Mouse (Mus musculus) hindbrain, embryonic 13.5 days (tissue): ENCODE measurements at regions not wholly inside any gene's neighbourhood (a gene's known extent, or its start where the extent isn't known, plus 50 kb on each side); places are given as distances from the start of the nearest gene placed in this dataset.
"Not testable (repeated sequence)": the region's sequence is repeated elsewhere in the genome, so short reads cannot be mapped to it uniquely, and the experiment has no call there.

Experiments
- ATAC-seq: fragments of 200-750 bp; cut with Nextera tagmentation; 2 replicates; pipeline ENCODE4 v1.8.0; 2017; ENCODE audit warnings: moderate TSS enrichment; ENCODE audit not compliant: low FRiP score
- H3K27ac ChIP-seq: fragments of 300-500 bp; sonication (generic); 2 replicates; pipeline ENCODE4 v1.5.1; 2015; ENCODE audit warnings: inconsistent platforms, mild to moderate bottlenecking, moderate library complexity
- H3K27me3 ChIP-seq: fragments of 300-500 bp; sonication (generic); 2 replicates; pipeline ENCODE4 v1.6.1; 2015; ENCODE audit warnings: mild to moderate bottlenecking, inconsistent platforms
- H3K36me3 ChIP-seq: fragments of 300-500 bp; sonication (generic); 2 replicates; pipeline ENCODE4 v1.6.1; 2015; ENCODE audit warnings: mild to moderate bottlenecking, inconsistent platforms
- H3K4me1 ChIP-seq: fragments of 300-500 bp; sonication (generic); replicated peaks from 2 replicates; pipeline ENCODE4 v1.6.1; 2015; ENCODE audit warnings: inconsistent platforms
- H3K4me2 ChIP-seq: fragments of 300-500 bp; sonication (generic); 2 replicates; pipeline ENCODE4 v1.6.1; 2015; ENCODE audit warnings: inconsistent platforms, mild to moderate bottlenecking, moderate library complexity
- H3K4me3 ChIP-seq: fragments of 300-500 bp; sonication (generic); 2 replicates; pipeline ENCODE4 v1.5.1; 2015; ENCODE audit warnings: mild to moderate bottlenecking, inconsistent platforms
- H3K9ac ChIP-seq: fragments of 300-500 bp; sonication (generic); 2 replicates; pipeline ENCODE4 v1.6.1; 2015; ENCODE audit warnings: mild to moderate bottlenecking, inconsistent platforms
- H3K9me3 ChIP-seq: fragments of 300-500 bp; sonication (generic); 2 replicates; pipeline ENCODE4 v1.6.1; 2016; ENCODE audit warnings: inconsistent platforms
- WGBS: fragments of 180-500 bp; shearing (Covaris S2); methylation state at CpG from one replicate; pipeline ENCODE4 v1.1.7; 2015; 5-methylcytosine and 5-hydroxymethylcytosine counted together

- WGBS = 48% methylated on average over 5 of the region's 5 CpGs
- no peak overlapping the region for H3K27ac ChIP-seq
These were observed 559.0 kb downstream of the Pdcd6ip start for GRCm38 (mm10) chr9:113149084-113149483.

DNA sequence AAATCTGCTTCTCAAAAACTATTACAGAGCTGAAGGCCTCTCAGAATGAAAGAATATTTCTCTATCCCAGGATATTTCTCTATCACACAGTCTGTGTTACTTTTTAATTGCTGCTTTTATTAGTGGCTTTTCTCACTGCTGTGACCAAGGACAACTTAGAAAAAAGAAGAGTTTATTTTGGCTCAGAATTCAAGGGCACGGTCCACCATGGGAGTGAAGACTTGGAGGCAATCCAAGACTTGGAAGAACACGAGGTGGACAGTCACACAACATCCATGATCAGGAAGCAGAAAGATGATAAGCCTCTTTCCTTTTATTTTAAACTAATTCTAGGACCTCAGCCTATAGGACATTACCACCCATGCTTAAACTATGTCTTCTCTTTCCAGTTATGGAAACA is 561.5 kb downstream of the Pdcd6ip start:
- Histone ChIP-seq H3K36me3 (no peaks in the 10 kb centered on the region), H3K9ac (no peak overlapping the region), H3K4me3 (no peak overlapping the region), H3K4me2 (no peak overlapping the region), H3K4me1 (no peaks in the 10 kb centered on the region), H3K27me3 (no peaks in the 10 kb centered on the region), H3K9me3 (no peaks in the 10 kb centered on the region), H3K27ac (no peak overlapping the region)
- no peak for ATAC-seq
- 75% methylated on average over 2 of the region's 2 CpGs for WGBS

More at GRCm38 (mm10) chr9:113149084-113149483, 559.0 kb downstream of the Pdcd6ip start:
- ATAC-seq = no peak
- Histone ChIP-seq H3K36me3 (no peaks in the 10 kb centered on the region), H3K4me3 (no peak overlapping the region), H3K9ac (no peak overlapping the region), H3K27me3 (no peaks in the 10 kb centered on the region), H3K4me1 (no peaks in the 10 kb centered on the region), H3K9me3 (no peaks in the 10 kb centered on the region), H3K4me2 (no peak overlapping the region)

DNA sequence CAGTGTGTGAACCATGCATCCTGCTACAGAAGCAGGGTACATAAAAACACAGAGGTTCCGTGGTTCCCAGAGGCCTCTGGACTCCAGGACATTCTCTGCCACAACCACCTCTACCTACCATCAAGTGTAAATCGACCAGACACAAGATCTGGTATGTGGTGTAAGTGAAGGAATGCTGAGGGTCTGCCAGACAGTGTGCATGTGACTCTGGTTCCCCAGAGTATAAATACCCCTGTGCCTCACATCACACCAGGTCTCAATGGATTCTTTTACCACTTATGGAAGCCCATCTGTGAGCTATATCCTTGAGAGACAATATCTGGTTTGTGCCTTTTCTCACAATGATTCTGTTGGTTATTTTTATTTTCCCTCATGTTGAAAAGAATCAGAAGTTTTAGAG is 563.0 kb downstream of the Pdcd6ip start:
- no peaks in the 10 kb centered on the region for H3K4me1 ChIP-seq
- H3K4me2 ChIP-seq = no peak overlapping the region
- no peak overlapping the region for H3K9ac ChIP-seq
- H3K27ac ChIP-seq = no peak overlapping the region
- no peak for ATAC-seq
- no peaks in the 10 kb centered on the region for H3K36me3 ChIP-seq
- 81% methylated on average over 2 of the region's 2 CpGs for WGBS
- H3K27me3 ChIP-seq = no peaks in the 10 kb centered on the region
- H3K9me3 ChIP-seq = no peaks in the 10 kb centered on the region
- H3K4me3 ChIP-seq = no peak overlapping the region

GRCm38 (mm10) chr9:113134611-113135010 is 573.4 kb downstream of the Pdcd6ip start:
- Histone ChIP-seq H3K9ac (no peak overlapping the region), H3K4me2 (no peak overlapping the region), H3K27ac (no peak overlapping the region), H3K4me3 (no peak overlapping the region), H3K4me1 (no peaks in the 10 kb centered on the region), H3K36me3 (no peaks in the 10 kb centered on the region), H3K27me3 (no peaks in the 10 kb centered on the region), H3K9me3 (no peaks in the 10 kb centered on the region)
- 94% methylated on average over 3 of the region's 3 CpGs for WGBS
- ATAC-seq = no peak

- no peaks in the 10 kb centered on the region for H3K36me3 ChIP-seq
- no peaks in the 10 kb centered on the region for H3K4me1 ChIP-seq
- 80% methylated on average over 7 of the region's 7 CpGs for WGBS
- no peak overlapping the region for H3K4me3 ChIP-seq
- H3K4me2 ChIP-seq = no peak overlapping the region
- no peak overlapping the region for H3K27ac ChIP-seq
- no peaks in the 10 kb centered on the region for H3K9me3 ChIP-seq
- no peaks in the 10 kb centered on the region for H3K27me3 ChIP-seq
- H3K9ac ChIP-seq = no peak overlapping the region
- no peak for ATAC-seq
These were observed 584.9 kb downstream of the Pdcd6ip start for GRCm38 (mm10) chr9:113123004-113123692.

DNA sequence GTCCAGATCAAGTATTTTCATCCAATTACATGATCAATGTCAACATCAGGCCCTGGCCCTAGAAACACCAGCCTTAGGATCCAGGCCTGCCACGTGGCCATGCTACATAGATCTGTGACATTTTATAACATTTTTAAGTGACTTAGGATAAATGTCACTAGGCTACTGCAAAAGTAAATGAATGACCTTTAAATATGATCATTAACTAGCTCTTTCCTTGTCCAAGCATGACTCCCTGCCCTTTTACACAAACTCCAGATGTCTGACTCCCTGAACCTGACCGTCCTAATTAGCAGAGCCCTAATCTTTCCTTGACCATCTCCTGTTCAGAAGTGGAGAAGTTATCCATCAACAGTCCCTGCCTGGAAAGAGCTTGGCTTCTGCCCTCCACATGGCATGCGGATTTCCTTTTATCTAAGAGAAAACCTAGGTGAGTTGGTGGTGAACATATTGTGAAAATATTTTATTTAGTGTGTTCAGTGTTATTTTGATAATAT is 585.8 kb downstream of the Pdcd6ip start:
- no peaks in the 10 kb centered on the region for H3K9me3 ChIP-seq
- no peaks in the 10 kb centered on the region for H3K36me3 ChIP-seq
- ATAC-seq = no peak
- H3K27me3 ChIP-seq = no peaks in the 10 kb centered on the region
- no peak overlapping the region for H3K27ac ChIP-seq
- no peak overlapping the region for H3K9ac ChIP-seq
- WGBS = 91% methylated on average over 3 of the region's 3 CpGs
- H3K4me1 ChIP-seq = no peaks in the 10 kb centered on the region
- no peak overlapping the region for H3K4me3 ChIP-seq
- no peak overlapping the region for H3K4me2 ChIP-seq

DNA sequence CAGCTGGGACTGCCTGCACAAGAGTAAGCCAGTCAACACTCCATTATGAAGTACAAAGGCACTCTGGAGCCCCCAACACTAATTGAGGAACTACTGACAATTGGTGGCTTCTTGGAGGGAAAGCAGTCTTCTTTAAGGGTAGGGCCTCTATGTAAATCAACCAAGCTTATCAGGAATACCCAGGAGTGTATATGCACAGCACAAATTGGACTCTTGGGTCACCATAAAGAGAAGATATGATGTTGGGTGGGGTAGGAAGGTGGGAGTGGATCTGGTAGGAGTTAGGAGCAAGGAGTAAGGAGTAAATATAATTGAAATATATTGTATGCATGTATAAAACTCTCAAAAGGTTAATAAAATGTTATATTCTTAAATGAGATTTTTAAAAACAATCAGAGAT is 587.7 kb downstream of the Pdcd6ip start:
- no peak for ATAC-seq
- no peak overlapping the region for H3K27ac ChIP-seq
- H3K9ac ChIP-seq = no peak overlapping the region

DNA sequence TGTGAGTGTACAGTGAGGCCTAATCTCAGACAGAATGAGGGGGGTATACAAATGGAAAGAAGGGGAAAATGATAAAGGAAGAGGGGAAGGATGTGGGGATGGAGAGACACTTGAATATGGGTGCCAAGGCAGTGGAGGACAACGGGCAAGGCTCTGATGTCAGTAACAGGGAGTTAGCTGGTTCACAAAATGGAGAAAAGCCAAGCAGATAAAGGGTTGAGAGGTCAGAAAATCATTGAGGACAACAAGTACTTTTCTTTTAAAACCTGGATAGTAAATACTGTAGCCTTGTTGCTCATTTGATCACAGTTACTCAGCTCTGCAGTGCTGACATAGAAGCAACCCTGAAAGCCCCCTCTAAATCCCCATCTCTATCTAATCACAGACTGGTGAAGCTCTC is 588.3 kb downstream of the Pdcd6ip start:
- WGBS = 100% methylated on average over 1 of the region's 1 CpGs
- Histone ChIP-seq H3K27me3 (no peaks in the 10 kb centered on the region), H3K4me3 (no peak overlapping the region), H3K27ac (no peak overlapping the region), H3K36me3 (no peaks in the 10 kb centered on the region), H3K9ac (no peak overlapping the region), H3K4me2 (no peak overlapping the region), H3K4me1 (no peaks in the 10 kb centered on the region), H3K9me3 (no peaks in the 10 kb centered on the region)
- ATAC-seq = no peak

More for the DNA sequence above, 587.7 kb downstream of the Pdcd6ip start:
- H3K9me3 ChIP-seq = no peaks in the 10 kb centered on the region
- no peaks in the 10 kb centered on the region for H3K36me3 ChIP-seq
- H3K4me1 ChIP-seq = no peaks in the 10 kb centered on the region
- H3K4me3 ChIP-seq = no peak overlapping the region
- H3K4me2 ChIP-seq = no peak overlapping the region
- no peaks in the 10 kb centered on the region for H3K27me3 ChIP-seq

GRCm38 (mm10) chr9:113115576-113115975 is 592.5 kb downstream of the Pdcd6ip start:
- H3K4me3 ChIP-seq = no peak overlapping the region
- ATAC-seq = no peak
- H3K36me3 ChIP-seq = no peaks in the 10 kb centered on the region
- H3K27me3 ChIP-seq = no peaks in the 10 kb centered on the region
- H3K4me2 ChIP-seq = no peak overlapping the region
- H3K27ac ChIP-seq = no peak overlapping the region
- no peaks in the 10 kb centered on the region for H3K9me3 ChIP-seq
- 67% methylated on average over 5 of the region's 5 CpGs for whole genome bisulfite sequencing
- no peaks in the 10 kb centered on the region for H3K4me1 ChIP-seq
- H3K9ac ChIP-seq = no peak overlapping the region

DNA sequence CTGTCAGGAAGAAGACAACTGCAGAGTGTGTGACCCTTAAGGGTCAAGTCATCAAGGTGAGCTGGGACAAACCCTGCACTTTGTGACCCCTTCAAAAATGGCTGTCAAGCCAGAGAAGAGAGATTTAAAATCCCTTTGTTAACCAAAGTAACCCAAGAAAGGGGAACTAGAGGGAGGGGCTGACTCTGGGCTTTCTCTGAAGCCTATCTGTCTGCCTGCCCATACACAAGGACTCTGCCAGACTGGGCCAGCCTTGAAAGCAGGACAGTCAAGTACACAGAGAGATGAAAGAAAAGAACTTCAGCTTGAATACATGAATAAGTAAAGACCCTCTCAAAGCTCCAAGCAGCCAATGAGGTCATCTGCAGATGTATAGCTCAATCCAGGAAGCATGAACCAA is 595.3 kb downstream of the Pdcd6ip start:
- no peak for ATAC-seq
- Histone ChIP-seq H3K9ac (no peak overlapping the region), H3K4me3 (no peak overlapping the region), H3K4me1 (no peaks in the 10 kb centered on the region), H3K4me2 (no peak overlapping the region), H3K27ac (no peak overlapping the region), H3K9me3 (no peaks in the 10 kb centered on the region), H3K36me3 (no peaks in the 10 kb centered on the region), H3K27me3 (no peaks in the 10 kb centered on the region)

GRCm38 (mm10) chr9:113101733-113102132 is 606.3 kb downstream of the Pdcd6ip start:
- WGBS = 56% methylated on average over 1 of the region's 1 CpGs
- no peaks in the 10 kb centered on the region for H3K27me3 ChIP-seq
- no peak overlapping the region for H3K27ac ChIP-seq
- no peak overlapping the region for H3K9ac ChIP-seq
- no peak overlapping the region for H3K4me2 ChIP-seq
- H3K4me1 ChIP-seq = no peaks in the 10 kb centered on the region
- ATAC-seq = no peak
- H3K9me3 ChIP-seq = peaks cover 5% of the 10 kb centered on the region; the same call in 1 of the 2 replicates
- no peak overlapping the region for H3K4me3 ChIP-seq
- no peaks in the 10 kb centered on the region for H3K36me3 ChIP-seq

DNA sequence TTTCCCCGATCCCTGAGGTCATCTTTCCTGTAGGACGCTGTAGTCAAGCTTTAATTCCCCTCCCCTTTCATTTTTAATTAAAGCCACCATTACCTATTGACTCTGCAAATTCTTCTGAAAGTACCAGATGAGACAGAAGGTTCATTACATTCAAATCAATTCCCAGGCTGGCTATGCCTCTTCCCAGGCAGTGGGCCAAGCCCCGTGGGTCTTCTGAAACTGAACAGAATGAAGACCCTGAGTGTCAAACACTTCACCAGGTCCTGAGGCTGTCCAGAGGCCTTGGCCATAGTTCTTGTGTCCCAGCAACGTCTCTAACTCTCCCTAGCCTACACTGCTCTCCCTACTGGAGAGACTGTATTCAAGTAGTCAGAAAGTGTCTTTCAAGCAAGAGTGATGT is 607.4 kb downstream of the Pdcd6ip start:
- Histone ChIP-seq H3K4me3 (no peak overlapping the region), H3K9me3 (peaks cover 5% of the 10 kb centered on the region; the same call in 1 of the 2 replicates), H3K27ac (no peak overlapping the region), H3K4me1 (no peaks in the 10 kb centered on the region), H3K9ac (no peak overlapping the region), H3K36me3 (no peaks in the 10 kb centered on the region), H3K27me3 (no peaks in the 10 kb centered on the region), H3K4me2 (no peak overlapping the region)
- 61% methylated on average over 4 of the region's 4 CpGs for WGBS
- no peak for ATAC-seq

GRCm38 (mm10) chr9:113095421-113095820 is 612.6 kb downstream of the Pdcd6ip start:
- H3K9ac ChIP-seq, H3K36me3 ChIP-seq, H3K4me1 ChIP-seq, H3K9me3 ChIP-seq, ATAC-seq, H3K27me3 ChIP-seq, H3K4me3 ChIP-seq, H3K27ac ChIP-seq, H3K4me2 ChIP-seq: not testable (repeated sequence)
- 100% methylated on average over 1 of the region's 1 CpGs for WGBS
